Mouse (Mus musculus) embryonic fibroblast, embryonic 13.5 days (primary cell): ENCODE measurements around the gene Anks3.

Source experiments
- CTCF ChIP-seq: IDR thresholded peaks from 2 replicates; pipeline ENCODE4 v1.5.1; 2011; ENCODE audit warnings: mild to moderate bottlenecking, control low read depth, low read length, moderate library complexity, borderline replicate concordance; ENCODE audit not compliant: insufficient read depth
- POLR2A ChIP-seq: IDR thresholded peaks from 2 replicates; pipeline ENCODE4 v1.6.1; 2011; ENCODE audit warnings: low read depth, mild to moderate bottlenecking, control low read depth, low read length, moderate library complexity

- no peak for TF ChIP-seq POLR2A
- TF ChIP-seq CTCF, result no peak
Measured at GRCm38 (mm10) chr16:4971626-4972025, 7.6 kb upstream of the Anks3 start.
